Mouse (Mus musculus) gastrocnemius, postnatal 36 days (tissue): ENCODE data around the gene Pqlc2. TPM values are rescaled to one million over a fixed set of nuclear protein-coding genes. Genes with fewer than 3 reads are reported as not detected.

Experiments
- microRNA-seq, 2 experiments: library from miRNA; unstranded; fragments of <30 nt; microRNA quantifications; one replicate each; pipeline ENCODE4 v1.2.0; 2021
- total RNA-seq, 2 experiments: library from RNA; stranded (reverse); gene quantifications; 2 replicates each; pipeline ENCODE4 v1.2.3; 2021

Gene Pqlc2
- total RNA-seq, 2 experiments from 2014 or later: 5.4 to 5.7 TPM

Small RNA genes within 50 kb of the gene (microRNA-seq; reads per million reads assigned to microRNA genes)
- gene Gm24245 (0 reads per million in 2 experiments), gene Gm25732 (0 to 0.72 reads per million in 2 experiments)

Other genes starting within 250 kb of the Pqlc2 start
- not detected for gene Htr6, start 235.1 kb downstream of the Pqlc2 start, total RNA-seq
- 10 to 100 TPM; 22.6 to 22.8 TPM for gene Nbl1, start 217.7 kb downstream of the Pqlc2 start, total RNA-seq
- 100 to 1,000 TPM; 353 to 374 TPM for gene Minos1, start 179.6 kb downstream of the Pqlc2 start, total RNA-seq
- gene Capzb, start 117.8 kb downstream of the Pqlc2 start, total RNA-seq: 100 to 1,000 TPM; 499 to 554 TPM
- gene Akr7a5, start within 50 bp of the Pqlc2 start, total RNA-seq: 10 to 100 TPM; 32.8 to 33.3 TPM
- gene Mrto4, start 41.9 kb upstream of the Pqlc2 start, total RNA-seq: 10 to 100 TPM; 32.4 to 33.0 TPM
- 10 to 100 TPM; 28.2 to 29.1 TPM for gene Emc1, start 41.9 kb upstream of the Pqlc2 start, total RNA-seq
- gene Ubr4, start 41.9 kb upstream of the Pqlc2 start, total RNA-seq: 10 to 100 TPM; 91.3 to 94.0 TPM
- gene Iffo2, start 219.8 kb upstream of the Pqlc2 start, total RNA-seq: 1 to 10 TPM; 2.0 to 2.1 TPM